Mouse (Mus musculus): Measurements from ENCODE around the gene Bmp2. TPM values are rescaled to one million over a fixed set of nuclear protein-coding genes. Genes with fewer than 3 reads are reported as not detected.

Bmp2 gene
- polyA plus RNA-seq, 1 experiment from 2014 or later = 10.7 TPM

GRCm38 (mm10) chr2:133533073-133533472 lies 18.9 kb upstream of the Bmp2 start:
- H3K9me3 ChIP-seq (replicated peaks) = no peaks in the 10 kb centered on the region
- H3K27ac ChIP-seq = no peak overlapping the region
- no peaks in the 10 kb centered on the region for H3K4me1 ChIP-seq
- ATAC-seq (replicated peaks; ENCODE audit: low FRiP score) = no peak
- no peak overlapping the region for H3K4me3 ChIP-seq (replicated peaks)
- WGBS = 63% methylated on average over 3 of the region's 3 CpGs
- H3K27me3 ChIP-seq = no peaks in the 10 kb centered on the region
- H3K9ac ChIP-seq = no peak overlapping the region
- no peaks in the 10 kb centered on the region for H3K36me3 ChIP-seq
- no peak overlapping the region for H3K4me2 ChIP-seq

- Histone ChIP-seq H3K4me3 (replicated peaks) (no peak overlapping the region), H3K36me3 (no peaks in the 10 kb centered on the region), H3K27ac (no peak overlapping the region), H3K4me1 (no peaks in the 10 kb centered on the region), H3K27me3 (no peaks in the 10 kb centered on the region), H3K4me2 (no peak overlapping the region), H3K9ac (no peak overlapping the region), H3K9me3 (replicated peaks) (no peaks in the 10 kb centered on the region)
- ATAC-seq (replicated peaks; ENCODE audit: low FRiP score) = no peak
- WGBS = 84% methylated on average over 9 of the region's 9 CpGs
Measured at GRCm38 (mm10) chr2:133535481-133535880, 16.5 kb upstream of the Bmp2 start.

GRCm38 (mm10) chr2:133536812-133537211 lies 15.1 kb upstream of the Bmp2 start:
- Histone ChIP-seq H3K9me3 (replicated peaks) (no peaks in the 10 kb centered on the region), H3K9ac (no peak overlapping the region), H3K4me2 (no peak overlapping the region), H3K4me3 (replicated peaks) (no peak overlapping the region), H3K36me3 (no peaks in the 10 kb centered on the region), H3K4me1 (no peaks in the 10 kb centered on the region), H3K27ac (no peak overlapping the region), H3K27me3 (no peaks in the 10 kb centered on the region)
- WGBS = 85% methylated on average over 7 of the region's 7 CpGs
- no peak for ATAC-seq (replicated peaks; ENCODE audit: low FRiP score)

GRCm38 (mm10) chr2:133540702-133541101 lies 11.3 kb upstream of the Bmp2 start:
- Histone ChIP-seq H3K27ac (no peak overlapping the region), H3K4me3 (replicated peaks) (no peak overlapping the region), H3K9me3 (replicated peaks) (no peaks in the 10 kb centered on the region), H3K4me2 (no peak overlapping the region), H3K36me3 (no peaks in the 10 kb centered on the region), H3K27me3 (no peaks in the 10 kb centered on the region), H3K4me1 (no peaks in the 10 kb centered on the region), H3K9ac (no peak overlapping the region)
- ATAC-seq (replicated peaks; ENCODE audit: low FRiP score) = no peak
- WGBS = 88% methylated on average over 1 of the region's 1 CpGs

GRCm38 (mm10) chr2:133550238-133550682 lies 1.7 kb upstream of the Bmp2 start:
- H3K36me3 ChIP-seq = no peaks in the 10 kb centered on the region
- no peak overlapping the region for H3K4me3 ChIP-seq (replicated peaks)
- H3K4me2 ChIP-seq = no peak overlapping the region
- peaks cover 54% of the 10 kb centered on the region for H3K27me3 ChIP-seq
- H3K4me1 ChIP-seq = peaks cover 34% of the 10 kb centered on the region
- no peaks in the 10 kb centered on the region for H3K9me3 ChIP-seq (replicated peaks)
- no peak overlapping the region for H3K9ac ChIP-seq
- H3K27ac ChIP-seq = no peak overlapping the region
- ATAC-seq (replicated peaks; ENCODE audit: low FRiP score) = no peak
- WGBS = 22% methylated on average over 4 of the region's 4 CpGs

DNA sequence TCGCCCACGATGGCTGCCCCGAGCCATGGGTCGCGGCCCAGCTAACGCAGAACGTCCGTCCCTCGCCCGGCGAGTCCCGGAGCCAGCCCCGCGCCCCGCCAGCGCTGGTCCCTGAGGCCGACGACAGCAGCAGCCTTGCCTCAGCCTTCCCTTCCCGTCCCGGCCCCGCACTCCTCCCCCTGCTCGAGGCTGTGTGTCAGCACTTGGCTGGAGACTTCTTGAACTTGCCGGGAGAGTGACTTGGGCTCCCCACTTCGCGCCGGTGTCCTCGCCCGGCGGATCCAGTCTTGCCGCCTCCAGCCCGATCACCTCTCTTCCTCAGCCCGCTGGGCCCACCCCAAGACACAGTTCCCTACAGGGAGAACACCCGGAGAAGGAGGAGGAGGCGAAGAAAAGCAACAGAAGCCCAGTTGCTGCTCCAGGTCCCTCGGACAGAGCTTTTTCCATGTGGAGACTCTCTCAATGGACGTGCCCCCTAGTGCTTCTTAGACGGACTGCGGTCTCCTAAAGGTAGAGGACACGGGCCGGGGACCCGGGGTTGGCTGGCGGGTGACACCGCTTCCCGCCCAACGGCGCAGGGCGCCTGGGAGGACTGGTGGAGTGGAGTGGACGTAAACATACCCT lies 995 bp downstream of the Bmp2 start:
- WGBS = 1% methylated on average over 42 of the region's 48 CpGs
- peak; percentile 31 for ATAC-seq (replicated peaks; ENCODE audit: low FRiP score)
- H3K27ac ChIP-seq = no peak overlapping the region

GRCm38 (mm10) chr2:133553911-133554285 lies 1.9 kb downstream of the Bmp2 start:
- peak overlapping the region; percentile 63 for H3K4me3 ChIP-seq (replicated peaks)
- peak overlapping the region; percentile 97 for H3K4me2 ChIP-seq
- peak overlapping the region; percentile 37 for H3K9ac ChIP-seq
- H3K9me3 ChIP-seq (replicated peaks) = no peaks in the 10 kb centered on the region
- WGBS = 33% methylated on average over 9 of the region's 9 CpGs
- ATAC-seq (replicated peaks; ENCODE audit: low FRiP score) = no peak
- H3K27ac ChIP-seq = no peak overlapping the region
- H3K27me3 ChIP-seq = peaks cover 64% of the 10 kb centered on the region
- peaks cover 34% of the 10 kb centered on the region for H3K4me1 ChIP-seq
- no peaks in the 10 kb centered on the region for H3K36me3 ChIP-seq

More for the DNA sequence above, 995 bp downstream of the Bmp2 start:
- peaks cover 64% of the 10 kb centered on the region for H3K27me3 ChIP-seq
- peak overlapping the region; percentile 97 for H3K4me2 ChIP-seq
- H3K9me3 ChIP-seq (replicated peaks) = no peaks in the 10 kb centered on the region
- peak overlapping the region; percentile 61 for H3K9ac ChIP-seq
- H3K4me3 ChIP-seq (replicated peaks) = peak overlapping the region; percentile 63
- H3K4me1 ChIP-seq = peaks cover 34% of the 10 kb centered on the region
- H3K36me3 ChIP-seq = no peaks in the 10 kb centered on the region

DNA sequence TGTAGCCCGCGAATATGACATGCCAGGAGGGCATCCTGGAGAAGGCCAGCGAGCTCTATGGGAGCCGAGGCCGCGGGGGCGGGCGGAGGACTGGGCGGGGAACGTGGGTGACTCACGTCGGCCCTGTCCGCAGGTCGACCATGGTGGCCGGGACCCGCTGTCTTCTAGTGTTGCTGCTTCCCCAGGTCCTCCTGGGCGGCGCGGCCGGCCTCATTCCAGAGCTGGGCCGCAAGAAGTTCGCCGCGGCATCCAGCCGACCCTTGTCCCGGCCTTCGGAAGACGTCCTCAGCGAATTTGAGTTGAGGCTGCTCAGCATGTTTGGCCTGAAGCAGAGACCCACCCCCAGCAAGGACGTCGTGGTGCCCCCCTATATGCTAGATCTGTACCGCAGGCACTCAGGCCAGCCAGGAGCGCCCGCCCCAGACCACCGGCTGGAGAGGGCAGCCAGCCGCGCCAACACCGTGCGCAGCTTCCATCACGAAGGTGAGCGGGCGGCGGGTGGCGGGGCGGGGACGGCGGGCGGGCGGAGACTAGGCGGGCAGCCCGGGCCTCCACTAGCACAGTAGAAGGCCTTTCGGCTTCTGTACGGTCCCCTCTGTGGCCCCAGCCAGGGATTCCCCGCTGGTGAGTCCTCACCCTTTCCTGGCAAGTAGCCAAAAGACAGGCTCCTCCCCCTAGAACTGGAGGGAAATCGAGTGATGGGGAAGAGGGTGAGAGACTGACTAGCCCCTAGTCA lies 2.5 kb downstream of the Bmp2 start:
- H3K4me2 ChIP-seq = peak overlapping the region; percentile 97
- H3K9me3 ChIP-seq (replicated peaks) = no peaks in the 10 kb centered on the region
- ATAC-seq (replicated peaks; ENCODE audit: low FRiP score) = peak; percentile 73
- peaks cover 34% of the 10 kb centered on the region for H3K4me1 ChIP-seq
- peak overlapping the region; percentile 63 for H3K4me3 ChIP-seq (replicated peaks)
- peaks cover 61% of the 10 kb centered on the region for H3K27me3 ChIP-seq
- H3K36me3 ChIP-seq = no peaks in the 10 kb centered on the region
- H3K9ac ChIP-seq = peak overlapping the region; percentile 37
- no peak overlapping the region for H3K27ac ChIP-seq
- under 1% methylated on average over 55 of the region's 55 CpGs for WGBS

GRCm38 (mm10) chr2:133564248-133564886 lies 12.4 kb downstream of the Bmp2 start:
- Histone ChIP-seq H3K9me3 (replicated peaks) (no peaks in the 10 kb centered on the region), H3K4me3 (replicated peaks) (no peak overlapping the region), H3K36me3 (no peaks in the 10 kb centered on the region), H3K4me2 (no peak overlapping the region), H3K27me3 (no peaks in the 10 kb centered on the region), H3K4me1 (no peaks in the 10 kb centered on the region), H3K9ac (no peak overlapping the region), H3K27ac (no peak overlapping the region)
- WGBS = 70% methylated on average over 10 of the region's 10 CpGs
- no peak for ATAC-seq (replicated peaks; ENCODE audit: low FRiP score)

- 84% methylated on average over 5 of the region's 5 CpGs for WGBS
- no peak for ATAC-seq (replicated peaks; ENCODE audit: low FRiP score)
- no peak overlapping the region for H3K9ac ChIP-seq
- H3K9me3 ChIP-seq (replicated peaks) = no peaks in the 10 kb centered on the region
- no peaks in the 10 kb centered on the region for H3K36me3 ChIP-seq
- H3K27ac ChIP-seq = no peak overlapping the region
- H3K4me2 ChIP-seq = no peak overlapping the region
- no peak overlapping the region for H3K4me3 ChIP-seq (replicated peaks)
- no peaks in the 10 kb centered on the region for H3K27me3 ChIP-seq
- H3K4me1 ChIP-seq = no peaks in the 10 kb centered on the region
Measured at GRCm38 (mm10) chr2:133565424-133565823, 13.5 kb downstream of the Bmp2 start.

DNA sequence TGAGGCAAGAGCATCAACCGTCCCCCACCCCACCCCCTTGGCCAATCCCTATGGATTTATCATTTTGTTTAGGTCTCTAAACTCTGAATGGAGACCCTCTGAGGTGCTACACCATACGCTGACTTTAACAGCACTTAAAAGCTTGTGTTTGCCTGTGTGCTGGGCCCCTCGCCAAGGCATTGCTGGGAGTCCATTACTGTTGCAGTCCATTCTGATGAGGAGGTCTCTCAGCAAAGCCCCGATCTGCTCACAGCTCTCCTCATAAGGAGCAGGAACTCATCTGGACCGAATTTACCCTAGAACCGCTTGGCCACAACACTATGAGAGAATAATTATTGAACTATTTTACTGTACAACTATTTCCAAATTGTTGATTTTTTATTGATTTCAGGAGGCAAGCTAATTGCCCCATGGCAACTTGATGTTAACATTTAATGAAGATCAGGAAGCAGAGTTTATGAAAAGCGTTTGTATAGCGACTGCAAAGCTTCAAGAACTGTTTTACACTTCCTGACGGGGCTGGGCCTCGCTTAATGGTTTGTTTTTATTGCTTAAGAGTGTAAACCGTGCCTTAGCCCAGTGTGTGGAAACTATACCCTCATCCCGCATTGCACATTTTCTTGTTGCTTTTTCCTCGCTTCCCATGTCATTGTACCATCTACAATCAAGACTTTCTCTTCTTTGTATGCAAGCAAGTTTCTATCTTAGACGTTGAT lies 14.2 kb downstream of the Bmp2 start:
- no peaks in the 10 kb centered on the region for H3K27me3 ChIP-seq
- H3K9me3 ChIP-seq (replicated peaks) = no peaks in the 10 kb centered on the region
- no peaks in the 10 kb centered on the region for H3K36me3 ChIP-seq
- no peak overlapping the region for H3K4me3 ChIP-seq (replicated peaks)
- H3K4me2 ChIP-seq = no peak overlapping the region
- H3K4me1 ChIP-seq = no peaks in the 10 kb centered on the region
- H3K27ac ChIP-seq = no peak overlapping the region
- 47% methylated on average over 14 of the region's 14 CpGs for WGBS
- ATAC-seq (replicated peaks; ENCODE audit: low FRiP score) = no peak
- no peak overlapping the region for H3K9ac ChIP-seq

Data from kidney, embryonic 15.5 days (tissue).